Mouse (Mus musculus): ENCODE data around the gene 1700024G13Rik. TPM values are rescaled to one million over a fixed set of nuclear protein-coding genes. Genes with fewer than 3 reads are reported as not detected.
"Not testable (repeated sequence)": the region's sequence is repeated elsewhere in the genome, so short reads cannot be mapped to it uniquely, and the experiment has no call there.

1700024G13Rik gene
- not detected for total RNA-seq (2021)

GRCm38 (mm10) chr14:32388196-32388595, at the start of gene 1700024G13Rik:
Gene 1700024G13Rik (minus strand): TSS chr14:32388391.
- peak; percentile 36 for DNase-seq

GRCm38 (mm10) chr14:32437352-32437793, 49.2 kb upstream of the 1700024G13Rik start:
- intact Hi-C loops (cut with DNase I), result no loop called here
- DNase-seq, result no peak

More at GRCm38 (mm10) chr14:32388196-32388595, at the start of gene 1700024G13Rik:
- intact Hi-C loops (cut with DNase I), result no loop called here

GRCm38 (mm10) chr14:32429030-32429602, 40.9 kb upstream of the 1700024G13Rik start:
- DNase-seq, result no peak
- intact Hi-C loops (cut with DNase I), result no loop called here

GRCm38 (mm10) chr14:32423946-32424345, 35.8 kb upstream of the 1700024G13Rik start:
- intact Hi-C loops (cut with DNase I), result no loop called here
- DNase-seq, result no peak

GRCm38 (mm10) chr14:32418747-32419146, 30.6 kb upstream of the 1700024G13Rik start:
- intact Hi-C loops (cut with DNase I), result no loop called here
- no peak for DNase-seq

- intact Hi-C loops (cut with DNase I), result no loop called here
- DNase-seq, result no peak
These were observed 23.9 kb upstream of the 1700024G13Rik start for GRCm38 (mm10) chr14:32412075-32412474.

GRCm38 (mm10) chr14:32410084-32410483, 21.9 kb upstream of the 1700024G13Rik start:
- intact Hi-C loops (cut with DNase I), result no loop called here
- no peak for DNase-seq

GRCm38 (mm10) chr14:32405399-32405798, 17.2 kb upstream of the 1700024G13Rik start:
- intact Hi-C loops (cut with DNase I); DNase-seq: not testable (repeated sequence)

- intact Hi-C loops (cut with DNase I), result no loop called here
- peak; percentile 18 for DNase-seq
These were observed 6.6 kb downstream of the 1700024G13Rik start for GRCm38 (mm10) chr14:32381619-32382018.

- peak; percentile 12 for DNase-seq
- intact Hi-C loops (cut with DNase I), result no loop called here
These were observed 7.1 kb downstream of the 1700024G13Rik start for GRCm38 (mm10) chr14:32381066-32381465.

GRCm38 (mm10) chr14:32380099-32380480, 8.1 kb downstream of the 1700024G13Rik start:
- no peak for DNase-seq
- intact Hi-C loops (cut with DNase I), result no loop called here

- intact Hi-C loops (cut with DNase I), result no loop called here
- no peak for DNase-seq
These were observed 8.6 kb downstream of the 1700024G13Rik start for GRCm38 (mm10) chr14:32379395-32380098.

- intact Hi-C loops (cut with DNase I), result no loop called here
These were observed 15.7 kb downstream of the 1700024G13Rik start for GRCm38 (mm10) chr14:32372510-32372909.

GRCm38 (mm10) chr14:32369756-32370155, 18.4 kb downstream of the 1700024G13Rik start:
- intact Hi-C loops (cut with DNase I), result no loop called here
- no peak for DNase-seq

More at GRCm38 (mm10) chr14:32372510-32372909, 15.7 kb downstream of the 1700024G13Rik start:
- no peak for DNase-seq

GRCm38 (mm10) chr14:32364359-32364758, 23.8 kb downstream of the 1700024G13Rik start:
- intact Hi-C loops (cut with DNase I), result no loop called here
- no peak for DNase-seq

- DNase-seq; intact Hi-C loops (cut with DNase I): not testable (repeated sequence)
These were observed 36.8 kb downstream of the 1700024G13Rik start for GRCm38 (mm10) chr14:32351181-32351920.

- no peak for DNase-seq
- intact Hi-C loops (cut with DNase I), result no loop called here
These were observed 40.9 kb downstream of the 1700024G13Rik start for GRCm38 (mm10) chr14:32347307-32347706.

GRCm38 (mm10) chr14:32344694-32345093, 43.5 kb downstream of the 1700024G13Rik start:
- DNase-seq, result no peak
- intact Hi-C loops (cut with DNase I), result no loop called here

GRCm38 (mm10) chr14:32344176-32344575, 44.0 kb downstream of the 1700024G13Rik start:
- no peak for DNase-seq
- intact Hi-C loops (cut with DNase I), result no loop called here

GRCm38 (mm10) chr14:32341823-32342222, 46.4 kb downstream of the 1700024G13Rik start:
- intact Hi-C loops (cut with DNase I), result no loop called here
- no peak for DNase-seq

GRCm38 (mm10) chr14:32336547-32336946, 51.6 kb downstream of the 1700024G13Rik start:
- peak; percentile 80 for DNase-seq
- intact Hi-C loops (cut with DNase I), result no loop called here

All from left cerebral cortex, postnatal 4 days (tissue).